Mouse (Mus musculus) splenic B cell, adult 2 months (primary cell): ENCODE measurements around the gene Tecta.
A peak's percentile ranks its signal among the peaks of the same experiment; 100 is the strongest.

Source experiments
- DNase-seq: peaks from one replicate; pipeline ENCODE4 v3.0.0-alpha.2; 2011; ENCODE audit warnings: low read depth, low spot score
- H3K27me3 ChIP-seq: 2 replicates; pipeline ENCODE4 v1.6.1; 2012; ENCODE audit warnings: mild to moderate bottlenecking, low read length, moderate library complexity, mixed read lengths; ENCODE audit not compliant: control insufficient read depth, poor library complexity, insufficient read depth, severe bottlenecking
- H3K36me3 ChIP-seq: 2 replicates; pipeline ENCODE4 v1.6.1; 2012; ENCODE audit warnings: mild to moderate bottlenecking, low read length, moderate library complexity, mixed read lengths; ENCODE audit not compliant: control insufficient read depth, poor library complexity, insufficient read depth, severe bottlenecking

Gene Tecta

DNA sequence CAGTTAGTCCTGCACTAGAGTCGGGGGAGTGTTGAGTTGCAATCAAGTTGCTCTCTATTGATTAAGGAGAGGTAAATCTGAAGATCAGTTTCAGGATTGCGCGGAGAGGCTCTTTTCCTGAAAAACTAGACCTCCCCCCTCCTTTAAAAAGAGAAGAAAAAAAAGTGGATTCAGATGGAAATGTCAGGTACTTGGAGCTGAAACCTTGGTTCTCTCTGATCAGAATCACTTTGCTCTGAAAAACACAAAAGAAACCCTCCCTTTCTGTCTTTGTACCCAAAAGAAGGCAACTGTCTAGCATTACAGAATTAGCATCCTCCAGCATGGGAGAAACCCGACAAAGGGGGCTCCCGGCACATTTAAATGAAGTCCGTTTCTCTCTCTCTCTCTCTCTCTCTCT lies at the start of gene Tecta:
TSS of gene Tecta (minus strand) at position 101 of the 400 bp plus-strand sequence.
- no peaks in the 10 kb centered on the region for H3K36me3 ChIP-seq
- DNase-seq, result no peak
- H3K27me3 ChIP-seq, result no peaks in the 10 kb centered on the region

DNA sequence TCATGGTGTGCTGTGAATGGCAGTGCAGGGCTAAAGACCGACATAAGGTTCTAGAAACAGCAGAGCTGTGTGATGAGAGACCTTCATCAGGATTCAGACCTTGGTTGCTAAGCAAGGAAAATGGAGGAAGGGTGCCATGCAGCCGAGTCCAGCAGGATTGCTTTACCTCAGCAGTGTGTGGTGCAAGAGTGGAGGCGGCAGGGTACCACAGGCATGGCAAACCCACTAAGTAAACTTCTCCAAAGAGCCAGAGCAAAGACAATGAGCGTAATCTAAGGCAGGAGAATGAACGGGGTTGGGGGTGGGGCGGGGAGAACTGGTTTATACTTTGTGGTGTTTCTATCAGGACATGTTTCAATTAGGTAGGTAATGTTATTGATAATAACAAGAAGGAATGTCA lies 49.3 kb upstream of the Tecta start:
- H3K36me3 ChIP-seq, result peaks cover 3% of the 10 kb centered on the region; the same call in 1 of the 2 replicates
- no peak for DNase-seq
- no peaks in the 10 kb centered on the region for H3K27me3 ChIP-seq

DNA sequence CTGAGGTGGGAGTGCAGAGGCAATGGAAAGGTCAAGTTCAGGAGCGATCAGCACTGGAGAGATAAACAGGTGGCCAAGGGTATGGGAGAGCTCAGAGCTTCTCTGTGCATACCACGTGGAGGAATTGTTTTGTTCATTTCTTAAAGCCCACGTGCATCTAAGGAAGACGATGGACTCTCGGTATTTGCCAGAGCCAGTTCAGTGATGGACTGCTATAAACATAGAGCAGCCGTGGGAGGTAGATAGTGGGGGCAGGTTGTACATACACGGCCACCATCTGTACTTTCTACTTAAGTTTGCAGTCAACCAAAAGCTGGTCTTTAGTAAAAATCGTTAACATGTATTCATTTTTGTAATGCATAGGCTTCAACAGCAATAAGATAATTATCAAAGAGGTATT lies 42.4 kb upstream of the Tecta start:
- Histone ChIP-seq H3K36me3 (peaks cover 2% of the 10 kb centered on the region), H3K27me3 (no peaks in the 10 kb centered on the region)
- no peak for DNase-seq

DNA sequence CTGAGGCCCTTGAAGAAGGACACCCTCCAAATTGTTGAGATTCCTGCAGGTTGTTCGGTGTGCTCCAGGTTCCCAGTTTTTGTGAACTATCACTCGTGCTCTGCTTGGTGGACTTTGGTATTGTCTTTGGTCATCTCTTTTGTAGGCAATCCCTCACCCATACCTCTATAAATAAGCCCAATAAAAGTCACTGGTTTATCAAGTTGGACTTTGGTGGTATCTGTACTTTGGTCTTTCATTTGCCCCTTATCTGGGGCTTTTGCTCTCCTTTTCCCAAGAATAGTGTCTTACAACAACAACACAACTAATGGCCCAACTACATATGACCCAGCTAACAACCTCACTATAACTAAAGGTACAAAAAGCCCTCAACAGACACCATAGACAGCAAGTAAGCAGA lies 41.5 kb upstream of the Tecta start:
- H3K36me3 ChIP-seq, result peaks cover 2% of the 10 kb centered on the region
- no peaks in the 10 kb centered on the region for H3K27me3 ChIP-seq

DNA sequence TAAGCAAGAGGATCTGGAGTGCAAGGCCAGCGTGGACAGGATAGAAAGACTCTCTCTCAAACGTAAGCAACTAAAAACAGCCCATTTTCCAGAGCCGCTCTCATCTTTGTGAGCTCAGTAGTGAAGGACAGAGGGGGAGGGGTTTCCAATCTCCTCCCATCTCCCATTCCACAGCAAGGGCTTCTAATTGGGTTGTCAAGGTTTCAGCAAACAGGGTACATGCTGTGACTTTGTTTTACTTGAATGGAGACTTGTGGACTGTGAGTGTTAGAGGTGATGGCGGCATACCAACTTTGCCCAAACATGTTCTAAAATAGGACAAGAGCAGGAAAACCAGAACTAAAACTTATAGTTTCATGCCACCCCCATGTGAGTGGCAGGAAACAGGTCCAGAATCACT lies 39.7 kb upstream of the Tecta start:
- no peak for DNase-seq
- Histone ChIP-seq H3K27me3 (no peaks in the 10 kb centered on the region), H3K36me3 (peaks cover 3% of the 10 kb centered on the region)

More for the DNA sequence above, 41.5 kb upstream of the Tecta start:
- no peak for DNase-seq

DNA sequence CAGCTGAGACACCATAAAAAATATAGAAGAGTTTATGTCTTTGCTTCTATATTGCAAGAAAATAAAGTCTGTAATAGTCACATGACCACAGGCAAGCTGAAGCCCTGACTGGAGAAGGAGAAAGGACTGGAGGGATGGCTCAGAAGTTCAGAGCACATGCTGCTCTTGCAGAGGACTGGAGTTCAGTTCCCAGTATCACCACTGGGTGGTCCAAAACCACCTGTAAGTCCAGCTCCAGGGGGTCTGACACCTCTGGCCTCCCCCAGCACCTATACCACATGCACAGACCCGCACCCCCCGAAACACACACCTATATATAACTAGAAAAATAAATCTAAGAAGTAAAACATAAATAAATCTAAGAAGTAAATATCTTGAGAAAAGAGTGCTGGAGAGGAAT lies 32.4 kb upstream of the Tecta start:
- Histone ChIP-seq H3K27me3 (no peaks in the 10 kb centered on the region), H3K36me3 (peaks cover 1% of the 10 kb centered on the region; the same call in 1 of the 2 replicates)
- peak; percentile 4 for DNase-seq

DNA sequence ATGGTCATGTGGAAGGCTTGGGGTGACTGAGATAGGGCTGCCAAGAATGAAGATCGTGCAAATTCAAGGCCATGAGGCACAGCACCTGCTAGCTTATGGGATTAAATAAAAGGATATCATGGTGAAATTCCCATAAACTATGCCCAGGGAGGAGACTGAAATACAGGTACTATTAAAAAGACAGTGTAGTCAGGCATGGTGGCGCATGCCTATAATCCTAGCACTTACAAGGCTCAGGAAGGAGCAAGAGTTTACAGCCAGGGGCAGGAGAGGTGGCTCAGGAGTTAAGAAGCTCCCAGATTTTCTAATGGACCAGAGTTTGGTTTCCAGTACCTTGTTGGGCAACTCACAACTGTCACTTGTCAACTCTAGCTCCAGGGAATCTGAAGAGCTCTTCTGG lies 31.9 kb upstream of the Tecta start:
- no peaks in the 10 kb centered on the region for H3K27me3 ChIP-seq
- peaks cover 1% of the 10 kb centered on the region; the same call in 1 of the 2 replicates for H3K36me3 ChIP-seq
- no peak for DNase-seq

DNA sequence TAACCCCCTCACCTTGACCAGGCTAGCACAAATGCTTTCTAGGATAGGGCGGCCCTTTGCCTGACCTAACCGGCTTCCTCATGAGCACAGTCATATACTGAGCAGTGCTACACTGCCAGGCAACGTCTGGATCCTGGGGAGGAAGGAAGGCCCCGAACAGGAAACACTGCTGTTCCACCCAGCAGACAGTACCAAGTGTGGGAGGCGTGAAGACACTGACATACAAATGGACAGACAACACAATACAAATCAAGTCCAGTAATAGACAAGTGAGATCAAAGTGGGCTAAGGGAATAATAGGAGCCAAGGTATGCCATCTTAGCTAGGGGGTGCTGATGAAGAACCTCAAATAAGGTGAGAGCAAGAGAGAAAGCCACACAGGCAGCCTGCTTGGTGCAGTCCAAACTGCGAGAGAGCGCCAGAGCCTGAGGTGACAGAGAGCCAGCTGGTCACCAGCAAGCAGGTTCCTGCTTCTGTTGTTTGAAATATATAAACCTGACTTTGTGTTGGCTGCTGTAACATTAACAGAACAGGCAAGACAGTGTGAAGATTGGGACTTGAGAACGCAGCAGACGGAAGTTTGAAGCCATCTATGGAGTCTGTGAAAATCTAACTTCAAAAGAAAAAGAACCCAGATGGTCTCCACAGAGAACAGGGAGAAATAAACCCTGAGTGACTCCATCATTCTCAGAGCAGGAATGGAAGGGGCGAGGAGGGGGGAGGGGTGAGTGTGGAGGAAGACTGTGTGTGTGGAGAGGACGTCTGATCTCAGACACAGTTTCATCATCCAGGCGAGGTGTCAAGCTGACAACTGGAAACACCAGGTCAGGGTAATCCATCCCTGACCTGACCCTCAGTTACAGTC lies 28.6 kb upstream of the Tecta start:
- no peak for DNase-seq
- Histone ChIP-seq H3K36me3 (no peaks in the 10 kb centered on the region), H3K27me3 (no peaks in the 10 kb centered on the region)

DNA sequence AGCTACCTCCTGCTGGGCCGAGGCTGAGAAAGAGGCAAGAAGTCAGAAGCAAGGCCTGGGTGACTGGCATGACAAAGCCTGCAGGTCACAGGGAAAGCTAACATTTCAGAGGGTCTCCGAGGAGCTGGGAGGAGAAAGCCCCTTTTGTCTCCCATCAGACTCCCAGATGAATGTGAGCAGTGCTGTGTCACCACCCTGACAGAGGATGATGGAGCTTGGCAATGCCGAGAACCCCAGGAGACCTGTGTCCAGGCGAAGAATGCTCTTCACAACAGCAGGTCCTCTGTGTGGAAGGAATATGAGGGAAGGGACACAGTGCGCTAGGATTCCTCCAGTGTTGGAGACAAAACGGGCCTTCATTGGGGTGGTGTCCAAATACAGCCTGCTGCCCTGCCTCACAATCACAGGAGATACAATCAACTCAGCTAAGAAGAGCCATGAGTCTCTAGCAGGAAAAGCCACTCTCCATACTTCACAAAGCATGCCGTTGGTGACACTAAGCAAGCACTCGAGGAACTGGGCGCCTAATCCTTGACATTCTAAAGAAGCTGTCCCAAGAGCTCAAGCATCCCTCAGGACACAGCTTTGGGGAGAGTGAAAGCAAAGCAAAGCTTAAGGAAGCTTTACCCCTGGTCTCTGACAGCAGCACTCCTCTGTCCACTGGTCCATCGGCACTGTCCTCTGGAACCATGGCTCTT lies 27.1 kb upstream of the Tecta start:
- Histone ChIP-seq H3K36me3 (peaks cover 1% of the 10 kb centered on the region; the same call in 1 of the 2 replicates), H3K27me3 (no peaks in the 10 kb centered on the region)
- no peak for DNase-seq

DNA sequence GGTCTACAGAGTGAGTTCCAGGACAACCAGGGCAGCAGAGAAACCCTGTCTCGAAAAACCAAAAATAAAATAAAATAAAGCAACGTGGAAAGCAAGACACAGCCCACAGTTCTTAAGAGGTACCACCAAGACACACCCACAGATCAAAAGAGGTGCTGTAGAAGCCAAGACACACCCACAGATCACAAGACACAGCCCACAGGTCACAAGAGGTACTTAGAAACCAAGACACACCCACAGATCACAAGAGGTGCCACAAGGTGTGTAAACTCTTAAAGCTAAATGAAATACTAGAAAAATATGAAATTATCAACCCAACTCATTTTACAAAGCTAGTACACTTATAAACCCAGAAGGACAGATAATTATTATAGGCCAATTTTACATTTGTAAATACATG lies 23.9 kb upstream of the Tecta start:
- DNase-seq, result peak; percentile 3
- H3K36me3 ChIP-seq, result peaks cover 2% of the 10 kb centered on the region; the same call in 1 of the 2 replicates
- no peaks in the 10 kb centered on the region for H3K27me3 ChIP-seq

DNA sequence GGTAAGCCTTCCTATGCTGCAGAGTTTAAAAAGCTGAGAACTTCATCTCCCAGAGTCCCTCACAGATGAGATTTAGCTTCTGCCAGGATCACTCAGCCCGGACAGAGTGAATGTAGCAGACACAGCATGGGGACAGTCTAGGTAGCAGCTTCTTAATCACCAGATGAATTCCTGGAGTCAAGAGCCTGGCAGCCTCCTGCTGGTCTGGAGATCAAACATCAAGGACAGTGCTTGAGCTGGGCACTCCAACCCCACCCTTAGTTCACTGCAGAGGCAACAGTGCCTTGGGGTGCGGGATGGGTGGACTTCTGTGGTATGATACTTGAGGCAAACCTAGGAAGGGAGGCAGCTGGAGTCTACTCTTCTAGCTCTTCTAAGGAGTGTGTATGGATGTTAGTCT lies 20.0 kb upstream of the Tecta start:
- no peaks in the 10 kb centered on the region for H3K27me3 ChIP-seq
- no peak for DNase-seq
- peaks cover 7% of the 10 kb centered on the region; the same call in 1 of the 2 replicates for H3K36me3 ChIP-seq

DNA sequence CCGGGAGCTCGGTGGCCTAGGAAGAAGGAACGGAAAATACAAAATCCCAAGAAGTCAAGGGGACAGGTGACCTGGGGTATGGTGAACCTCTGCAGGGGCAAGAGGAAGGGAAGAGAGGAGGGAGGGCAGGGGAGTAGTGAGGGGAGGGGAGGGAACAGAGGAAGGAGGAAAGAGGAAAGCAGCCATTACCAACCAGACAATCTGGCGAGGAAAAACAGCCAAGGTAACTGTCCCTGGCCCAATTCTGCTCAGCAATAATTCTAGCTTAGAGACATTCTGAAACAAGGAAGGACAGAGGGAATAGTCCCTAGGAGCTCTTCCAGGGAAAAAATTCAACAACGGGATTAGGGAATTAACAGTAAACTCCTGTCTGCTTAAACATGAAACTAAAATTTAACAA lies 19.1 kb upstream of the Tecta start:
- Histone ChIP-seq H3K27me3 (no peaks in the 10 kb centered on the region), H3K36me3 (peaks cover 7% of the 10 kb centered on the region; the same call in 1 of the 2 replicates)
- no peak for DNase-seq

DNA sequence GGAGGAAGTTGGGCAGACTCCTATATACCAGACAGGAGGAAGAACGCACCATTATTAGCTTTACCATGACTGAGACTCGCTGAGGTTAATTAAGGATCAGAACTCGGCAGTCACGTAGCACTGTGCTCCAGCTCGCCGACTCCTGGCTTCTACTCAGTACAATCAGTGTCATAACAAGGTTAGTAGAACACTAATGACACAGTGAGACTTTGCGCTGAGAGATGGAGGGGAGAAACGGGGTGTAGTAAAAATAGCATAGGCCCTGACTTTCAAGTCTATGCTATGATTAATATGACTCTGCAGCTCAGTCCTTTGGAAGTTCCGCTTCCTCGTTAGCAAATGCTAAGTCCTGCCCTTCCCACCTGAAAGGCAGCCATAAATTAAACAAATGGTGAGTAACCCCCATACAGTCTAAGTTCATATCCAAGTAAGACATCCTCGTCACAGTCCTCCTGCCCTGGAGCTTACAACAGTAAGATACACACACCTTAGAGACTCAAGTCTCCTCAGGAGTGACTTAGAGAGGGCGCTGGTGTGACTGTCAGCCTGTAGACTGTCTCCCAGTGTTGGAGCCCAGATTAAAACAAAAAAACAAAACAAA lies 17.7 kb upstream of the Tecta start:
- no peaks in the 10 kb centered on the region for H3K27me3 ChIP-seq
- no peak for DNase-seq
- peaks cover 7% of the 10 kb centered on the region for H3K36me3 ChIP-seq

DNA sequence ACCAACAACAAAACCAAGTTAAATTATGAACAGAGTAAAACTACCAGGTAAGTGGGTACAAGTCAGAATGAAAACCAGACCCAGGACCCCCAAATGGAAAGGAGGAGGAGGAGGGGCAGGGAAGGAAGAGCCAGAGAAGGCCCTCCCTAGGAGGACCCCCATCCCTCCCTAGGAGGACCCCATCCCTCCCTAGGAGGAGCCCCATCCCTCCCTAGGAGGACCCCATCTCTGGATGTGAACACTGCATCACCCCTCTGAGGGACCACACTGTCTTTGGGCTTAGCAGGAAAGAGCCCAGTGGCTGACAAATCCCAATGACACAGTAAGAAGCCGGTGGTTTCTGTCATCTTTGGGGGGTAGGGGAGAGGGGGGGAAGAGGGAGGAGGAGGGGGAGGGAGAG lies 15.5 kb upstream of the Tecta start:
- no peak for DNase-seq
- Histone ChIP-seq H3K36me3 (peaks cover 5% of the 10 kb centered on the region; the same call in 1 of the 2 replicates), H3K27me3 (no peaks in the 10 kb centered on the region)

DNA sequence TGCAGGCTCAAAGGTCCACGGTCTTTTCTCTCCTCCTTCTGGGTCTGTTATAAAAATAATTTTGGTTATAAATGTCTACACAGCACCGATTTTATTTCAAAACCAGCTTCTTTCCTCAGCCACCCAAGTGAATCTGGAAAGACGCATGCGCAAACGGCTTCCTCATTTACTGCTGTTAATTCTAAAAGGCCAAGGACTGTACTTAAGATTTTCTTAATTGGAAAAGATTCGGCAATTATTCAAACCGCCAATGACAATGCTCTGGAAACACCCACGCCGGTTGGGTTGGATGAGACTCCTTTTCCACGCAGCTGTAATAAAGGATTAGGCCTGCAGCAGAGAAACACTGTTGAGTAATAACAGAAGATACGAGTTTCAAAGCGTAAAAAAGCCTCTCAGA lies 13.6 kb upstream of the Tecta start:
- H3K27me3 ChIP-seq, result no peaks in the 10 kb centered on the region
- DNase-seq, result no peak
- H3K36me3 ChIP-seq, result peaks cover 5% of the 10 kb centered on the region; the same call in 1 of the 2 replicates
